Mouse (Mus musculus) CH12.LX (cell line): ENCODE measurements around the gene Upp2. TPM values are rescaled to one million over a fixed set of nuclear protein-coding genes. Genes with fewer than 3 reads are reported as not detected.

Experiments
- DNase-seq: peaks from one replicate; pipeline ENCODE4 v3.0.0-alpha.2; 2013; ENCODE audit errors: extremely low read depth
- H3K27ac ChIP-seq: 2 replicates; pipeline ENCODE4 v1.5.1; 2012; ENCODE audit warnings: low read depth, mild to moderate bottlenecking, control low read depth, moderate library complexity; ENCODE audit not compliant: insufficient read depth
- H3K27me3 ChIP-seq: replicated peaks from 2 replicates; pipeline ENCODE3; 2012; ENCODE audit warnings: inconsistent platforms
- H3K36me3 ChIP-seq, 2 experiments: replicated peaks in 1 of 2; 2 replicates each; pipeline versions ENCODE3 to v1.6.1; 2012; ENCODE audit warnings: inconsistent platforms in 1 of 2, low read length in 1 of 2, mild to moderate bottlenecking in 1 of 2, mixed read lengths in 1 of 2, moderate library complexity in 1 of 2; ENCODE audit not compliant: control insufficient read depth in 1 of 2, insufficient read depth in 1 of 2
- H3K4me1 ChIP-seq, 2 experiments: 2 replicates each; pipeline ENCODE4 v1.6.1; 2012; ENCODE audit warnings: inconsistent platforms in 1 of 2, moderate library complexity in 1 of 2; ENCODE audit not compliant: insufficient read depth in 2 of 2, control insufficient read depth in 1 of 2
- H3K4me2 ChIP-seq: 2 replicates; pipeline ENCODE4 v1.6.1; 2012; ENCODE audit warnings: low read depth, mild to moderate bottlenecking, control low read depth; ENCODE audit not compliant: poor library complexity, insufficient read depth, severe bottlenecking
- H3K4me3 ChIP-seq, 3 experiments: fragments of 150-350 bp in 1 of 3; sonication (generic) in 1 of 3; replicated peaks in 1 of 3; 2 replicates each; pipeline versions ENCODE3 to v1.5.1; 2011 to 2012; ENCODE audit warnings: low read depth in 2 of 3, low read length in 2 of 3, mild to moderate bottlenecking in 2 of 3, moderate library complexity in 2 of 3, control low read depth in 1 of 3, improper control_type of control experiment in 1 of 3, inconsistent platforms in 1 of 3, mixed read lengths in 1 of 3; ENCODE audit not compliant: poor library complexity in 1 of 3
- H3K79me2 ChIP-seq: replicated peaks from 2 replicates; pipeline ENCODE4 v1.6.1; 2012; ENCODE audit warnings: mild to moderate bottlenecking, moderate library complexity; ENCODE audit not compliant: control insufficient read depth, poor library complexity, insufficient read depth, severe bottlenecking; ENCODE audit errors: extremely low read depth
- H3K9ac ChIP-seq: 2 replicates; pipeline ENCODE4 v1.6.1; 2012; ENCODE audit warnings: low read depth, mild to moderate bottlenecking, control low read depth, moderate library complexity; ENCODE audit not compliant: insufficient read depth
- H3K9me3 ChIP-seq: replicated peaks from 2 replicates; pipeline ENCODE3; 2012; ENCODE audit warnings: low read length, inconsistent platforms, mixed read lengths
- BHLHE40 ChIP-seq: IDR thresholded peaks from 2 replicates; pipeline ENCODE4 v1.6.1; 2011; ENCODE audit warnings: mild to moderate bottlenecking, low read depth, low read length, improper control_type of control experiment
- CHD1 ChIP-seq: IDR thresholded peaks from 2 replicates; pipeline ENCODE4 v1.6.1; 2012; ENCODE audit warnings: low read depth, low read length, improper control_type of control experiment, inconsistent platforms
- ELF1 ChIP-seq: IDR thresholded peaks from 2 replicates; pipeline ENCODE4 v1.6.1; 2014; ENCODE audit warnings: low read depth, mild to moderate bottlenecking, inconsistent platforms, low read length, improper control_type of control experiment
- GABPA ChIP-seq: IDR thresholded peaks from 2 replicates; pipeline ENCODE4 v1.6.1; 2012; ENCODE audit warnings: low read depth, low read length, improper control_type of control experiment, inconsistent platforms; ENCODE audit not compliant: insufficient replicate concordance
- IRF4 ChIP-seq: IDR thresholded peaks from 2 replicates; pipeline ENCODE4 v1.6.1; 2014; ENCODE audit warnings: low read depth, mild to moderate bottlenecking, inconsistent platforms, low read length, improper control_type of control experiment
- JUN ChIP-seq: IDR thresholded peaks from 2 replicates; pipeline ENCODE4 v1.6.1; 2011; ENCODE audit warnings: low read depth, mild to moderate bottlenecking, low read length, improper control_type of control experiment, moderate library complexity; ENCODE audit not compliant: insufficient read depth
- JUND ChIP-seq: conservative IDR thresholded peaks from 2 replicates; pipeline ENCODE4 v1.6.1; 2011; ENCODE audit warnings: low read depth, low read length, improper control_type of control experiment
- MAFK ChIP-seq: IDR thresholded peaks from 2 replicates; pipeline ENCODE4 v1.6.1; 2011; ENCODE audit warnings: low read length, improper control_type of control experiment; ENCODE audit not compliant: insufficient replicate concordance
- MYC ChIP-seq: IDR thresholded peaks from 2 replicates; pipeline ENCODE4 v1.6.1; 2011; ENCODE audit warnings: low read depth, mild to moderate bottlenecking, improper control_type of control experiment, low read length
- NRF1 ChIP-seq: IDR thresholded peaks from 2 replicates; pipeline ENCODE4 v1.6.1; 2014; ENCODE audit warnings: low read depth, mild to moderate bottlenecking, inconsistent platforms, low read length, improper control_type of control experiment, moderate library complexity
- PAX5 ChIP-seq: IDR thresholded peaks from 2 replicates; pipeline ENCODE4 v1.6.1; 2012; ENCODE audit warnings: low read length, inconsistent platforms, mixed read lengths
- UBTF ChIP-seq: IDR thresholded peaks from 2 replicates; pipeline ENCODE4 v1.6.1; 2012; ENCODE audit warnings: low read depth, mild to moderate bottlenecking, inconsistent platforms, low read length, improper control_type of control experiment, moderate library complexity
- USF2 ChIP-seq: conservative IDR thresholded peaks from 2 replicates; pipeline ENCODE4 v1.6.1; 2011; ENCODE audit warnings: low read depth, low read length, improper control_type of control experiment
- ZC3H11A ChIP-seq: IDR thresholded peaks from 2 replicates; pipeline ENCODE4 v1.6.1; 2012; ENCODE audit warnings: low read depth, mild to moderate bottlenecking, inconsistent platforms, low read length, improper control_type of control experiment
- ZMIZ1 ChIP-seq: IDR thresholded peaks from 2 replicates; pipeline ENCODE4 v1.6.1; 2012; ENCODE audit warnings: low read depth, mild to moderate bottlenecking, inconsistent platforms, low read length, improper control_type of control experiment
- ZNF384 ChIP-seq: IDR thresholded peaks from 2 replicates; pipeline ENCODE4 v1.6.1; 2012; ENCODE audit warnings: low read depth, low read length, improper control_type of control experiment, inconsistent platforms
- dilution Hi-C: fragments of 300-500 bp; cut with MboI; formaldehyde crosslinking; loops from 2 replicates; pipeline ENCODE4 v1.14.3; 2020; ENCODE audit warnings: low sequenced_read_pairs; ENCODE audit not compliant: extremely low pct_unique_long_range_greater_than_20kb, extremely low pct_ligation_motif_present
- in situ Hi-C: fragments of 300-500 bp; cut with MboI; formaldehyde crosslinking; loops from 3 replicates; pipeline ENCODE4 v1.14.3; 2019; ENCODE audit warnings: low sequenced_read_pairs, low pct_ligation_motif_present, low pct_unique_long_range_greater_than_20kb, mixed read lengths
- polyA plus RNA-seq: library from polyadenylated mRNA; unstranded; fragments of >175 nt; gene quantifications from 2 replicates; pipeline ENCODE4 v1.2.1, GENCODE M21; 2012; ENCODE audit warnings: low read depth; ENCODE audit not compliant: insufficient read length
- total RNA-seq, 2 experiments: library from RNA; depleted of rRNA; stranded (reverse); fragments of 300-350 nt in 1 of 2; fragments of >200 nt in 1 of 2; gene quantifications; 2 replicates each; pipeline ENCODE4 v1.2.3; 2012 to 2014

The Upp2 gene
- total and polyA plus RNA-seq, 3 experiments = not detected

DNA sequence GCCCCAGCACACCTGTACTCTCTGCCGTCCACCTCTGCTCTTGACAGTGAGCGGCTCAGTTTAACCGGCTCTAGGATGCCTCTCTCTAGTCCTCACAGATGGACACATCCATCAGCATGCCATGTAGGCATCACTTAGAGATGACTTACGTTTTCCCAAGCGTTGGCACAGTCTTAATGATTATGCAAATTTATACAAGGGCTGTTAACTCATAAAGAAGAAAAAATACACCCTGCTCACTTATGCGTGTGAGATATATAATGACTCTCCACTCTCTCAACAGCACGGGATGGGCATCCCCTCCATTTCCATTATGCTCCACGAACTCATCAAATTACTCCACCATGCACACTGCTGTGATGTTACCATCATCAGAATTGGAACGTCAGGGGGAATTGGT is 206.7 kb downstream of the Upp2 start:
- in situ Hi-C loops = no loop called here
- Histone ChIP-seq H3K9me3 (peaks cover 85% of the 10 kb centered on the region), H3K36me3 (no peaks in the 10 kb centered on the region), H3K9ac (no peak overlapping the region), H3K79me2 (no peaks in the 10 kb centered on the region), H3K27me3 (no peaks in the 10 kb centered on the region)
- dilution Hi-C loops = no loop called here
- DNase-seq = no peak
- TF ChIP-seq JUND (no peak), ZNF384 (no peak), JUN (no peak), BHLHE40 (no peak), PAX5 (no peak), ELF1 (no peak), MAFK (no peak), IRF4 (no peak)
- TF ChIP-seq, all 38 proteins: peak for 0
- no peak overlapping the region for H3K4me3 ChIP-seq
- no peak overlapping the region for H3K4me2 ChIP-seq
- no peak overlapping the region for H3K27ac ChIP-seq
- H3K4me1 ChIP-seq = no peaks in the 10 kb centered on the region

GRCm38 (mm10) chr2:58778986-58779495 is 211.9 kb downstream of the Upp2 start:
- TF ChIP-seq CHD1 = no peak
- no peak for TF ChIP-seq GABPA
- TF ChIP-seq, all 38 proteins: peak for 0
- DNase-seq = no peak
- no peak overlapping the region for H3K4me2 ChIP-seq
- H3K36me3 ChIP-seq = no peaks in the 10 kb centered on the region
- in situ Hi-C loops (no loop called here), dilution Hi-C loops (no loop called here)
- peaks cover 85% of the 10 kb centered on the region for H3K9me3 ChIP-seq
- no peak overlapping the region for H3K27ac ChIP-seq
- no peaks in the 10 kb centered on the region for H3K27me3 ChIP-seq
- H3K4me3 ChIP-seq = no peak overlapping the region
- no peaks in the 10 kb centered on the region for H3K4me1 ChIP-seq
- no peaks in the 10 kb centered on the region for H3K79me2 ChIP-seq
- no peak overlapping the region for H3K9ac ChIP-seq

- no peak overlapping the region for H3K9ac ChIP-seq
- in situ Hi-C loops = no loop called here
- H3K9me3 ChIP-seq = peaks cover 84% of the 10 kb centered on the region
- DNase-seq = no peak
- H3K4me2 ChIP-seq = no peak overlapping the region
- dilution Hi-C loops = no loop called here
- H3K27me3 ChIP-seq = no peaks in the 10 kb centered on the region
- H3K79me2 ChIP-seq = no peaks in the 10 kb centered on the region
- H3K4me3 ChIP-seq = no peak overlapping the region
- TF ChIP-seq NRF1 (no peak), ZC3H11A (no peak), ELF1 (no peak), ZMIZ1 (no peak), USF2 (no peak), MYC (no peak), UBTF (no peak)
- TF ChIP-seq, all 38 proteins: peak for 0
- H3K27ac ChIP-seq = no peak overlapping the region
- H3K4me1 ChIP-seq = no peaks in the 10 kb centered on the region
- no peaks in the 10 kb centered on the region for H3K36me3 ChIP-seq
These were observed 216.4 kb downstream of the Upp2 start for GRCm38 (mm10) chr2:58783526-58783925.
